Mouse (Mus musculus) embryonic stem cell, embryonic (primary cell): ENCODE data around the gene Acbd5.

Source experiments
- CTCF ChIA-PET, 4 experiments: fragments of 300-600 bp in 2 of 4; fragments of 350-600 bp in 2 of 4; sonication (Branson Sonifier 250); formaldehyde crosslinking; loops; one replicate each; lab custom pipeline; 2022; ENCODE audit warnings: inconsistent platforms in 2 of 4; lab: Charles Lee
- POLR2A ChIA-PET, 4 experiments: fragments of 300-600 bp in 2 of 4; fragments of 350-600 bp in 2 of 4; sonication (Branson Sonifier 250); formaldehyde crosslinking; loops; one replicate each; lab custom pipeline; 2022; ENCODE audit warnings: antibody characterized with exemption in 4 of 4, inconsistent platforms in 1 of 4; lab: Charles Lee

The Acbd5 gene

GRCm38 (mm10) chr2:23042189-23042588 is 25.8 kb upstream of the Acbd5 start:
- ChIA-PET POLR2A (interaction anchor here in 2 of 4 experiments (0.6 to 4.4 kb wide), 3 partner anchors 25 to 953 kb away, joined by 3 to 42 read pairs (median 4); partner anchors contain the start of gene Acbd5 (in 2 of the 2)), CTCF (interaction anchor here in 1 of 4 experiments (1.6 kb wide), 1 partner anchor 13 kb away, joined by 5 read pairs; no protein-coding TSS in a partner anchor)

- ChIA-PET CTCF (no interaction called here), POLR2A (interaction anchor here in 1 of 4 experiments (0.6 to 1.8 kb wide), 4 partner anchors 9 to 1840 kb away, joined by 3 to 7 read pairs (median 4); partner anchors contain the start of genes Mastl and Yme1l1)
These were observed 22.3 kb upstream of the Acbd5 start for GRCm38 (mm10) chr2:23045703-23046102.

GRCm38 (mm10) chr2:23048006-23048405 is 20.0 kb upstream of the Acbd5 start:
- ChIA-PET CTCF (no interaction called here), POLR2A (interaction anchor here in 1 of 4 experiments (1.2 kb wide), 1 partner anchor 8 kb away, joined by 3 read pairs; the partner anchor contains the start of gene Abi1)

GRCm38 (mm10) chr2:23051890-23052289 is 16.1 kb upstream of the Acbd5 start:
- POLR2A ChIA-PET: interaction anchor here in 1 of 4 experiments (0.9 to 2.7 kb wide), 3 partner anchors 12 to 29 kb away, joined by 3 to 7 read pairs (median 5); partner anchors contain the start of genes Abi1 and Acbd5

GRCm38 (mm10) chr2:23052523-23052922 is 15.4 kb upstream of the Acbd5 start:
- CTCF ChIA-PET: no interaction called here
- POLR2A ChIA-PET: interaction anchor here in 2 of 4 experiments (0.9 to 1.4 kb wide), 4 partner anchors 13 to 30 kb away, joined by 3 to 6 read pairs (median 4); partner anchors contain the start of gene Abi1 (in 1 of the 2)

More at GRCm38 (mm10) chr2:23051890-23052289, 16.1 kb upstream of the Acbd5 start:
- CTCF ChIA-PET: no interaction called here

- POLR2A ChIA-PET: interaction anchor here in 3 of 4 experiments (0.6 to 5.0 kb wide), 25 partner anchors 9 to 174 kb away, joined by 3 to 42 read pairs (median 4); partner anchors contain the start of genes Abi1 (in 3 of the 3), Pdss1 (in 3 of the 3), Mastl (in 1 of the 3) and Yme1l1 (in 1 of the 3)
- CTCF ChIA-PET: interaction anchor here in 2 of 4 experiments (0.5 to 1.0 kb wide), 2 partner anchors 14 to 24 kb away, joined by 3 to 8 read pairs; no protein-coding TSS in a partner anchor
These were observed 387 bp downstream of the Acbd5 start for GRCm38 (mm10) chr2:23068370-23068737.

- POLR2A ChIA-PET: interaction anchor here (0.6 to 5.0 kb wide), 20 partner anchors 9 to 503 kb away, joined by 3 to 42 read pairs (median 5); partner anchors contain the start of genes Abi1 (in 4 of the 4), Pdss1 (in 3 of the 4), Mastl (in 1 of the 4) and Spopl (in 1 of the 4)
- CTCF ChIA-PET: interaction anchor here in 2 of 4 experiments (0.7 to 1.1 kb wide), 3 partner anchors 15 to 174 kb away, joined by 3 to 4 read pairs (median 3); partner anchors contain the start of gene Pdss1 (in 1 of the 2)
These were observed 1.2 kb downstream of the Acbd5 start for GRCm38 (mm10) chr2:23068894-23069744.

GRCm38 (mm10) chr2:23070491-23070890 is 2.5 kb downstream of the Acbd5 start:
- ChIA-PET POLR2A (interaction anchor here in 3 of 4 experiments (0.7 to 5.0 kb wide), 6 partner anchors 14 to 175 kb away, joined by 3 to 42 read pairs (median 16); partner anchors contain the start of genes Abi1 (in 3 of the 3), Mastl (in 1 of the 3), Pdss1 (in 1 of the 3) and Yme1l1 (in 1 of the 3)), CTCF (no interaction called here)

- POLR2A ChIA-PET: interaction anchor here in 3 of 4 experiments (0.6 to 1.9 kb wide), 5 partner anchors 13 to 1316 kb away, joined by 3 to 4 read pairs (median 4); no protein-coding TSS in a partner anchor
These were observed 3.4 kb downstream of the Acbd5 start for GRCm38 (mm10) chr2:23071406-23071805.

GRCm38 (mm10) chr2:23075846-23076245 is 7.9 kb downstream of the Acbd5 start:
- ChIA-PET CTCF (interaction anchor here in 1 of 4 experiments (0.6 kb wide), 1 partner anchor 60 kb away, joined by 4 read pairs; no protein-coding TSS in a partner anchor), POLR2A (interaction anchor here in 1 of 4 experiments (0.7 kb wide), 1 partner anchor 9 kb away, joined by 3 read pairs; no protein-coding TSS in a partner anchor)

More at GRCm38 (mm10) chr2:23071406-23071805, 3.4 kb downstream of the Acbd5 start:
- CTCF ChIA-PET: no interaction called here

GRCm38 (mm10) chr2:23076783-23077182 is 8.8 kb downstream of the Acbd5 start:
- POLR2A ChIA-PET: no interaction called here

GRCm38 (mm10) chr2:23077693-23078092 is 9.7 kb downstream of the Acbd5 start:
- POLR2A ChIA-PET: interaction anchor here in 1 of 4 experiments (0.7 to 1.3 kb wide), 4 partner anchors 9 to 142 kb away, joined by 3 to 5 read pairs (median 4); no protein-coding TSS in a partner anchor
- CTCF ChIA-PET: interaction anchor here in 1 of 4 experiments (0.5 to 0.7 kb wide), 2 partner anchors 71 to 148 kb away, joined by 3 read pairs; no protein-coding TSS in a partner anchor

More at GRCm38 (mm10) chr2:23076783-23077182, 8.8 kb downstream of the Acbd5 start:
- CTCF ChIA-PET: interaction anchor here in 1 of 4 experiments (0.7 kb wide), 1 partner anchor 147 kb away, joined by 3 read pairs; no protein-coding TSS in a partner anchor

GRCm38 (mm10) chr2:23078588-23078987 is 10.6 kb downstream of the Acbd5 start:
- ChIA-PET POLR2A (interaction anchor here in 2 of 4 experiments (0.7 to 1.3 kb wide), 3 partner anchors 10 to 143 kb away, joined by 3 to 5 read pairs (median 3); no protein-coding TSS in a partner anchor), CTCF (interaction anchor here in 1 of 4 experiments (0.6 kb wide), 1 partner anchor 13 kb away, joined by 4 read pairs; no protein-coding TSS in a partner anchor)

- ChIA-PET CTCF (interaction anchor here in 2 of 4 experiments (0.6 to 1.4 kb wide), 2 partner anchors 15 to 193 kb away, joined by 4 to 6 read pairs; no protein-coding TSS in a partner anchor), POLR2A (interaction anchor here in 1 of 4 experiments (1.3 kb wide), 1 partner anchor 107 kb away, joined by 4 read pairs; no protein-coding TSS in a partner anchor)
These were observed 16.6 kb downstream of the Acbd5 start for GRCm38 (mm10) chr2:23084540-23084939.

- POLR2A ChIA-PET: interaction anchor here in 3 of 4 experiments (0.9 to 1.7 kb wide), 6 partner anchors 10 to 132 kb away, joined by 3 to 6 read pairs (median 3); no protein-coding TSS in a partner anchor
- CTCF ChIA-PET: interaction anchor here (0.6 to 1.2 kb wide), 8 partner anchors 13 to 1764 kb away, joined by 3 to 6 read pairs (median 4); no protein-coding TSS in a partner anchor
These were observed 24.2 kb downstream of the Acbd5 start for GRCm38 (mm10) chr2:23092216-23092615.

- POLR2A ChIA-PET: interaction anchor here in 1 of 4 experiments (0.7 kb wide), 1 partner anchor 1243 kb away, joined by 5 read pairs; no protein-coding TSS in a partner anchor
- CTCF ChIA-PET: interaction anchor here in 1 of 4 experiments (0.7 kb wide), 1 partner anchor 367 kb away, joined by 13 read pairs; no protein-coding TSS in a partner anchor
These were observed 29.1 kb downstream of the Acbd5 start for GRCm38 (mm10) chr2:23097028-23097427.

- CTCF ChIA-PET: interaction anchor here in 1 of 4 experiments (0.6 kb wide), 1 partner anchor 190 kb away, joined by 3 read pairs; no protein-coding TSS in a partner anchor
These were observed 34.3 kb downstream of the Acbd5 start for GRCm38 (mm10) chr2:23102266-23102665.

More at GRCm38 (mm10) chr2:23102266-23102665, 34.3 kb downstream of the Acbd5 start:
- POLR2A ChIA-PET: interaction anchor here in 1 of 4 experiments (1.1 kb wide), 1 partner anchor 10 kb away, joined by 3 read pairs; no protein-coding TSS in a partner anchor
